Mouse (Mus musculus) mouse embryonic stem cell (cell line): ENCODE data around the gene Hmga2.

Experiments
- in situ Hi-C, 2 experiments: fragments of 300-500 bp; cut with MboI; formaldehyde crosslinking; loops; 1 replicate in 1 of 2; 3 replicates in 1 of 2; pipeline ENCODE4 v1.14.3; 2019 to 2020; ENCODE audit warnings: low sequenced_read_pairs in 2 of 2, low pct_unique_long_range_greater_than_20kb in 1 of 2, mixed read lengths in 1 of 2; ENCODE audit not compliant: unreplicated experiment in 1 of 2

Gene Hmga2

DNA sequence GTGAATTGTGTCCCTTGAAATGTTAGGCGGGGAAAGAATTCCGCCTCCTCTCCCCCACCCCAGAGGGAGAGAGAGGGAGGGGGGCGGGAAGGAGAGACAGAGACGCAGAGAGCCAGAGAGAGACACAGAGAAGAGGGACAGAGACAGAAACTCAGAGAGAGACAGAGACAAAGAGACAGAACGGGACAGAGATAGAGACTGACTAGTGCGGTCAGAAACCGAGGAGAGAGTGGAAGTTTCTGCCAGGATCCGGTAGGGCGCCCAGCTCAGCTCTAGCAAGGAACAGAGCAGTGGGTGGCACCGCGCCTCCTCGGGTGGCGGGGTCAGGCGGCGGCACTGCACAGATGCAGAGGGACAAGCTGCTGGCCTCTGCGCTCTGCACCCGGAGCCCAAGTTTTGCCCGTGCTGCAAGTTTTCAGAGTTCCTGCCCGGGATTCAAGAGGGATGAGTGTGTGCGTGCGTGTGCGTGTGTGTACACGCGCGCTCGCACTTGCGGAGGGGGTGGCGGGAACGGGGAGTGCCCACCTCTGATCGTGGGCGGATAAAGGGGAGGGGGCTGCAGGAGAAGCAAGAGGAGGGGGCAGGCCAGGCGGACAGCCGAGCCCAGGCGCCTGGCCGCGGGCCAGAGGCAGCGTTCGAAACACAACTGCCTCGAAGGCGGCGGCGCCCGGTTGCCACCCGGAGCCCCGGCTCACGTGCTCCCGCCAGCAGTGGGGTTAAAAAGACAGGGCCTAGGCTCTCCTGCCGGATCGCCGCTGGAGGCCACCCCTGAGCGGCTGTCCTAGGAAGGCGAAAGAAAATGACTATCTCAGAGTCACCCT is 457 bp upstream of the Hmga2 start:
- in situ Hi-C loops = loop anchor here in 1 of 2 experiments (10.0 kb wide), 1 partner anchor 78 kb away; no protein-coding TSS in a partner anchor

DNA sequence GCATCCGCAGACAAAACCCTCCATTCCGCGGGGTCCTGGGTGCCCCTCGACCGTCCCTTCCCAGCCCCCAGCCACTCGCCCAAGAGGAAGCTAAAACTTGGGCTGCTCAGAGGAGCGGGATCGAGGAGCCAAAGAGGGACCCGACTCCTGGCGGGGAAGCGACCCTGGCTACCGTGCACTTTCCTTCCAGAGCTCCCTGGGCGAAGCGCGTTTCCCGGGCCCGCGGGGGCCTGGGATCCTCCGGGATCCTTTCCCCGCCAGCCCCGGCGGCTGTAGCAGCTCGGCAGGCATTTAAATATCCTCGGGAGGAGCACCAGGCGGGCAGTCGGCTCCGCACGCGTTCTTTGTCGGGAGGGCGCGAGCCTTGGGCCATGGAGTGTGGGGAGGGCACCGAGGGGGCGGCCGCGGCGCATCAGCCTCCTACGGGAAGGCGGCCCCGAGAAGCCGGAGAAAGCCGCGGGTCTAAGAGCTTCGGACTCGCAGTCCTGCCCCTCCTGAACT is 1.2 kb downstream of the Hmga2 start:
- in situ Hi-C loops = loop anchor here in 1 of 2 experiments (10.0 kb wide), 1 partner anchor 80 kb away; no protein-coding TSS in a partner anchor

- in situ Hi-C loops = loop anchor here in 1 of 2 experiments (10.0 kb wide), 1 partner anchor 80 kb away; no protein-coding TSS in a partner anchor
Observed at GRCm38 (mm10) chr10:120474301-120474700, 2.0 kb downstream of the Hmga2 start.

DNA sequence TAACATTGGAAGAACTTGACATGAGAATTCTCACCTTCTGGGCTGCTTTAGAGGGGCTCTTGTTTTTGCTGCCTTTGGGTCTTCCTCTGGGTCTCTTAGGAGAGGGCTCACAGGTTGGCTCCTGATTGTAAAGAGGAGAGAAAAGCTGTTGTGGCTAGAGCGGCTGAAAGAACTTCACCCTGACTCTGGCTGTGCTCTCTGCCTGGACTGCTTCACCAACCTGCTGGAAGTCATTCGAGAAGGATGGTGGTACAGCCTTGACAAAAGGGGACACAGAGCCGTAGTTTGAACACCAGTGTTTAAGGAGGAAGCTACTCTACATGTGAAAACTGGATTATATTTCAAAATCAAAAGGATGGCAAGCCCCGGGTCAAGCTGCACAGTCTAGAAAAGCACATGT is 3.1 kb downstream of the Hmga2 start:
- in situ Hi-C loops = loop anchor here in 1 of 2 experiments (10.0 kb wide), 1 partner anchor 82 kb away; no protein-coding TSS in a partner anchor

DNA sequence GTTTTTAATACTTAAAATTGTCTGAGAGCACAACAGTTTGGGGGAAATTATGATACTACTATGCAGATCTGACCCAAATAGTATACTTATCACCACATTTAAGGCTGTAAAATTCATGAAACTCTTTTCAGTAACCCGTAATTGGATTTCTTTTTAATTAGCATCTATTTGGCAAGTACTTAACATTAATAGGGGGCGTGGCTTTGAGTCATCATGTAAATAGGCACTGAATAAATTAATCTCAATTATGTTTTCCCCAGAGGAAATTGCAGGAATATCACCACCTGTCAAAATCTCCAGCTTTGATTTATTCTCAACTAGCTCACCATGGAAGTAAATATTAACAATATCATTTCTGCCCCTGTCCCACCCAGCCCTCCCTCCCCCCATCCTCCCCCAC is 3.7 kb downstream of the Hmga2 start:
- in situ Hi-C loops = loop anchor here in 1 of 2 experiments (10.0 kb wide), 1 partner anchor 82 kb away; no protein-coding TSS in a partner anchor

DNA sequence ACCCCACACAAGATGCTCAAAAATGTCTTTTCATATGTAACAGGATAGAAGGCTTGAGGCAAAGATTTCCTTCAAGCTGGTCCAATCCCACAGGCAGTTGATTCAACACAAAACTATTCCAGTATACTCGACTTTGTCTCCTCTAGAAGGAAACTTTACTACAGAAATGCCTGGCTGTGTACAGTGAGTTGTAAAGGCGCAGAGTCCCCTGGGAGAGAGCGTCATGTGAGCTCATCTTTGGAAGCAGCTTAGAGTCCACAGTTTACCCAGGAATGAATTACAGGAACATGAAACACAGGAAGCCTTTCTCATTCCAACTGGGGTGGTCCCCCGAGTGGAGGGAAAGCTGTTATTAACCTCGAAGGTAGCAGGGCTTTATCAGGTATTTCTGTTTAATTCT is 11.1 kb downstream of the Hmga2 start:
- in situ Hi-C loops = no loop called here

DNA sequence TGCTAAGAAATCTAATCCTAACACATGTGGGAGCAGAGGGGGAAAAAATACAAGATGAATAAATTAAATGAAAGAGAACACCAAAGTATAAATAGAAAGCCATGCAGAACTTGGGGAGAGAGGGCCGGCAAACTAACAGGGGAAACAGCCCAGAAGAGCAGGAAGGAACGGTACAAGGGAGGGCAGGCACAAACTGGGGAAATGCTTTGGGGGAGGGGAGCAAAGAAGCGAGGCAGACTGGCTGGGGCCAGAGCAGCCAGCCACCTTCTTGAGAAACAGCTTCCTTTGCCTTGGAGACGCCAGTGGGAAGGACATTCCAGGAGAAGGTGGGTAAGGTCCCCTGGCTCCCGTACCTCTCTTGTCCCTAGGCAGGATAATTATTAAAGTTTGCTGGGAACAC is 14.5 kb downstream of the Hmga2 start:
- in situ Hi-C loops = no loop called here

DNA sequence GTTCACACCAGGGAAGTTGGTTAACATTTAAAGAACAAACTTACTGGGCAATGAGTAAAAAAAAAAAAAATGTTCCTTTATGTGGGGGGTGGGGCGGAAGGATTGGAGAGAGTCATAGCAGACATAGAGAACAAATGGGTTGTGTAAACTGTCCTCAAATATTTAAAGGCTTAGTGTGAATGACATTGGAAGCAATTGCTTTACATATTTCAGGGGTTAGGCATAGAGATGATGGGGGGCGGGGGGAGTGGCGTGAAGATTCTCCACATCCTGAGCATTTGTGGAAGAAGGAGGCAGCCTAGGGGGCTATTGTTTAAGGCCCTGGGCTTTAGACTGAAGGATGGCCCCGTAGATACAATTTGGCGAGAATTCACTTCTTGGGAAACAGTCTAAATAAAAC is 15.0 kb downstream of the Hmga2 start:
- in situ Hi-C loops = no loop called here

GRCm38 (mm10) chr10:120458866-120459265 is 17.4 kb downstream of the Hmga2 start:
- in situ Hi-C loops = no loop called here

GRCm38 (mm10) chr10:120449661-120450284 is 26.5 kb downstream of the Hmga2 start:
- in situ Hi-C loops = no loop called here

- in situ Hi-C loops = no loop called here
Observed at GRCm38 (mm10) chr10:120446799-120447198, 29.5 kb downstream of the Hmga2 start.

DNA sequence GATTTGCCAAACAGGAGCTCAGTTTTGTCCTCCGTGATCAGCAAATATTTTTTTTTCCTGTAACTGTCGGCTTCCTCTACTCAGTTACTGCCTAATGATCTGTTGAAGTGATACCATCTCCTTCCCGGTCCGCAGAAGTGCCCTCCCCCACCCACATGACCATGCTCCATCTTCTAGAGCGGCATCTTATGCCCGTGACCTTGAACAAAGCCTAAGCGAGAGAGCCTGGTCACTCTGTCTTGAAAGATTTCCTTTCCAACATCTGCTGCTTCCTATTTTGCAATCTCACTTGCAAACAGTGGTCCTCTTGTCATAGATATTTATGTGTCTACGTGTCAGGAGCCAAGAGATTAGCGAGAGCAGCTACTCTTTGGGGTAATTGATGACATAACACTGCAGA is 30.1 kb downstream of the Hmga2 start:
- in situ Hi-C loops = no loop called here

DNA sequence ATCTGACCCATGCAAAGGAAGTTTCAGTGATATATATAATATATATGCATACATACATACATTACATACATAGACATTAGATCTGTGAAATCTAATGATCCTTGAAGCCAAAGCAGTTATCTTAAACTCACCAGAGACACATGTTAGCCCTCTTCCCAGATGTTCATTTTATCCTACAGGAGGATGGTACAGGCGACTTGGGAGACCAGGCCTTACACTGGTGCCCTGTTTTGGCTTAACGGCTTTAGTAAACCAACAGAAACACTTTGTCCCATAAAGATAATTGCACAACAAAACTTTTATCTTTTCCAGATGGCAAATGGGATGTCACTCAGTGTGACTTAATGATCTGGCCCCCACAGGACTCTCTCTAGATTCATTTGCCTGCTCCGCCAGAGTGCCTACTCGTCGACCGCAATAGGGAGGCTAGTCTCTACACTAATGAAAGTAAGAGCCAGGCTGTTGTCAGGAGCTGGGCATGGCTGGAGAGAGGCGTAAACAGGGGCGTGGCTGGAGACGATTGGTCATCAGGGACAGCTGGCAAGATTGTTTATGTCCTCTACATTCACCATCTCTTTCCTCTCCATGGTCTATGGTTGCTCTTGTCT is 31.7 kb downstream of the Hmga2 start:
- in situ Hi-C loops = no loop called here

- in situ Hi-C loops = no loop called here
Observed at GRCm38 (mm10) chr10:120443757-120444311, 32.4 kb downstream of the Hmga2 start.

DNA sequence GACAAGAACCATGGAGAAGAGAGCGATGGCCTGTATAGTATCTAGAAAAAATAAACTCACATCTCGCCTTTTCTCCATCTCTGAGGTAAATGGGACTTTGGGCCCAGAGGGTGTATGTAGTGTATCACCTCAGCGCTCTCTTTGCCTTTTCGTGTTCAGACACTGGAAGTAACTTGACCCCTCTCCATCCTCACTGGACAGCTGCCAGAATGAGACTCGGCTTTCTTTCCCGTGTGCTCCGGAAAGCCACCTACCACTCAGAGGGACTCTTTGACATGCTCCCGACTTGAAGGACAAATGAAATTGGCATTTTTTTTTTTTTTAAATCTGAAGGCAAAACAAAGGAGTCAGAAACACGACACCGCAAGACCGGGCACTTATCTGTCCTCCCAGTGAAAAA is 35.0 kb downstream of the Hmga2 start:
- in situ Hi-C loops = no loop called here

DNA sequence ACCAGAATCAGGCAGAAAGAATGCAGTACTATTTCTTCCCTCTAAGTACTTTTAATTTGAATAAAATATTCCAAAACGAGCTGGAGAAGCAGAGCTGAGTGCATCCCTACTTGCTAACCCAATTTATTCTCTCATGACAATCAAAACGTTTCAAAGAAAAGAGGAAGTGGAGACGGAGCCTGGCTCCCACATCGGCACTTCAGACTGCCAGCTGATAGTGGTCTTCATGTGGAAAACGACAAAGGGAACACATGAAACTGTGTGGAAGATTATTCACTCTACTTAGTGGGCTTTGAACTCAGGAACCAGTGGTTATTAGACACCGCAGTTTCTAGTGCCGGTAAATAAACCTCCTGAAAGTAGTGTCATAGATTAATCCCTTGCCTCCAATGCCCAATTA is 41.8 kb downstream of the Hmga2 start:
- in situ Hi-C loops = no loop called here

- in situ Hi-C loops = no loop called here
Observed at GRCm38 (mm10) chr10:120433463-120433815, 42.8 kb downstream of the Hmga2 start.

- in situ Hi-C loops = no loop called here
Observed at GRCm38 (mm10) chr10:120432731-120433462, 43.4 kb downstream of the Hmga2 start.
